Mouse (Mus musculus): ENCODE data around the gene Pate3. TPM values are rescaled to one million over a fixed set of nuclear protein-coding genes. Genes with fewer than 3 reads are reported as not detected.
"Not testable (repeated sequence)": the region's sequence is repeated elsewhere in the genome, so short reads cannot be mapped to it uniquely, and the experiment has no call there.

Gene Pate3
- total RNA-seq (2021) = not detected in 2 replicates
- long read RNA-seq = 0 reads

GRCm38 (mm10) chr9:35648102-35648501 lies at the start of gene Pate3:
Gene Pate3 (minus strand): TSS chr9:35648202.
- DNase-seq = no peak

GRCm38 (mm10) chr9:35691924-35692323 lies 43.9 kb upstream of the Pate3 start:
- DNase-seq = no peak

- DNase-seq = no peak
These were observed 39.0 kb upstream of the Pate3 start, which contains the start of gene Pate1 for GRCm38 (mm10) chr9:35687013-35687412. Gene Pate1 (minus strand): TSS chr9:35687390.

GRCm38 (mm10) chr9:35673557-35673956 lies 25.6 kb upstream of the Pate3 start:
- DNase-seq = no peak

DNA sequence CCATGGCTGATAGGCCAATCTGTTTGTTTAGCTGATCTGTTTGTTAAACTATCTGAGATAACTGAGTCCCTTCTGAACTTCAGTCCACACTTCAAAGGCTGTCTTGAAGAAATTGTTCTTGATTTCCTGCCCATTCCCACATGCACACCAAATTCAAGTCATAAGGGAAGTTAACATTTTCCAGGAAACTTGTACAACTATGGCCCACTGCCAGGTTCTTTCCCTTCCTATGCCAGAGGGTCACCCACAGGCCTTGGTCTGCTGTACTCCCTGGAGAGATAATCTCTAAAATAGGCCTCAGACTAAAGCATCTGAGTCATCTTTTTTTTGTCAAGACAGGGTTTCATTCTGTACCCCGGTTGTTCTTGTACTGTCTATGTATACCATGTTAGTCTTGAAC lies 15.0 kb downstream of the Pate3 start:
- DNase-seq = no peak

GRCm38 (mm10) chr9:35616784-35617183 lies 31.2 kb downstream of the Pate3 start:
- not testable (repeated sequence) for DNase-seq

DNA sequence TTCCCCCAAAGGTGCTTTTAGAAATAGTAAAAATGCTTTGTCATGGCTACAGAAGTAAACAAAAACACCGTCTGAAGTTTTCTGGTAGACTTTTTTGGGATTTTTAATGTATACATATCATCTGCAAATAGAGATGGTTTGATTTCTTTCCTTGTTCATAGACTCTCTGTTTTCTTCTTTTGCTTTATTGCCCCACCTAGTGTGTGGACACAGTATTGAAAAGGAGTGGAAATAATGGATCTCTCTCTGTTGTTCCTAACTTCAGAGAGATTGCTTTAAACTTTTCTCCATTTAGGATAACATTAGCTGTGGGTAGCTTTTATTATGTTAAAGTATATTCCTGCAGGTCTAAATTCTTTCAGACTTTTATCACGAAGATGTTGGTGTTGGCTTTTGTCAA lies 34.0 kb downstream of the Pate3 start:
- no peak for DNase-seq

DNA sequence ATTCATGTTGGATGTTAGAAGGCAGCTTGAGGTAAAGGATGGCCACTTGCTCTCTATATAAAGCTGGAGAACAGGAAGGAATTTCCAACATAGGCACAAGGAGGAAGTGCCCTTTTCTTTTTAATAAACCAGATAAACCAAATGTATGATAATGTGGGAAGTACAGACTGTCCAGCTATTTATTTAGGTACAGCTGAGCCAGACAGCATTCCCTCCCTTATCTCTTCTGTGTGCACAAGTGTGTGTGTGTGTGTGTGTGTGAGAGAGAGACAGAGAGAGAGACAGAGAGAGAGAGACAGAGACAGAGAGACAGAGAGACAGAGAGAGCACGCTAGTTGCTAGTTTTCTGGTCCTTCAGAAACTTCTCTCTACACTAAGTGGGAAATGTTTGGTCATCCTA lies 36.2 kb downstream of the Pate3 start, which contains the start of gene Pate4:
TSS of gene Pate4 (minus strand) at position 101 of the 400 bp plus-strand sequence.
- DNase-seq = no peak

DNA sequence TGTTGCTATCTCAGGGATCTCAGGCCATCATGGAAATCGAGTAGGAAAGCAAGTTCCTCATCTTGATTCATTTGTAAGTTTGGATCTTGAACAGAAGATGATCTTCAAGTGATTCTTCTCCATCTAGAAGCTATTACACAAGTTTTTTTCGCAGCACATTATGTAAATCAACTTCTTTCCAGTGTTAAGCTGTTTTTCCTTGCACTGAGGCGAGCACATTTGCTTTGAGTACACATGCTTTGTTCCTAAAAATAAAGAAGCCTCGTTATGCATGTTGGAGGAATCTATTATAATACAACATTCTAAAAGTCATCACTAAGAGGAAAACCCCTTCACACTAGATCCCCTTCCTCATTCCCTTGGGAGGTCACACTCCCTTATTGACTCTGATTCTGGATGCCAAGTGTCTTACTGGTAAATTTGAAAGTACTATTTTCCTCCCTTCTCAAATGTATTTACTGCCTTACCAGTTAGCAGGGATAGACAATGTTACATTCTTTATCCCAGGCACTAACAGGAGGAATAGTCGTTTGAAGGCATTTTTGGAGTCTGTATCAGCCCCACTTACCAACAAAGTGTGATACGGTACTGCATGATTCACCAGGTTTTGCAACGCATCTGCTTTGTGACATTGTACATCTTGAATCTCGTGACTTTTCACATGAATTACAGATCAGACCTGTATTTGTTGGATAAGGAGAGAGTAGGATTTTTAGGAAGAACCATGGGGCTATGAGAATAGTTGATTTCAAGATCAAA lies 40.2 kb downstream of the Pate3 start:
- DNase-seq = no peak

Other genes starting within 250 kb of the Pate3 start
- gene Cdon, start 227.1 kb downstream of the Pate3 start, total RNA-seq (2021) = 10.7 and 13.1 TPM in 2 replicates
- not detected in 2 replicates for gene Gm1113, start 129.9 kb downstream of the Pate3 start, total RNA-seq (2021)
- gene Ddx25, start 89.7 kb downstream of the Pate3 start, total RNA-seq (2021) = 0.52 and 0.73 TPM in 2 replicates
- gene Pus3, start 89.6 kb downstream of the Pate3 start, total RNA-seq (2021) = 12.8 and 13.5 TPM in 2 replicates
- 0.52 TPM in 1 of 2 replicates, not detected in the other for gene Pate2, start 77.9 kb downstream of the Pate3 start, total RNA-seq (2021)
- gene Hyls1, start 77.8 kb downstream of the Pate3 start, total RNA-seq (2021) = 4.5 and 5.4 TPM in 2 replicates
- not detected in 2 replicates for gene Pate4, start 36.3 kb downstream of the Pate3 start, total RNA-seq (2021)
- not detected in 2 replicates for gene Pate1, start 39.2 kb upstream of the Pate3 start, total RNA-seq (2021)
- not detected in 2 replicates for gene Gm17677, start 92.8 kb upstream of the Pate3 start, total RNA-seq (2021)
- gene Gm17727, start 129.9 kb upstream of the Pate3 start, total RNA-seq (2021) = not detected in 2 replicates
- not detected in 2 replicates for gene Gm27235, start 141.9 kb upstream of the Pate3 start, total RNA-seq (2021)
- gene D730048I06Rik, start 141.9 kb upstream of the Pate3 start, total RNA-seq (2021) = not detected in 2 replicates
- not detected in 2 replicates for gene 9230110F15Rik, start 195.9 kb upstream of the Pate3 start, total RNA-seq (2021)